Mouse (Mus musculus) heart, embryonic 16.5 days (tissue): ENCODE measurements at regions not wholly inside any gene's neighbourhood (a gene's known extent, or its start where the extent isn't known, plus 50 kb on each side); places are given as distances from the start of the nearest gene placed in this dataset.
"Not testable (repeated sequence)": the region's sequence is repeated elsewhere in the genome, so short reads cannot be mapped to it uniquely, and the experiment has no call there.

Experiments used
- ATAC-seq: fragments of 200-750 bp; cut with Nextera tagmentation; replicated peaks from 2 replicates; pipeline ENCODE4 v1.8.0; 2017; ENCODE audit warnings: moderate number of reproducible peaks; ENCODE audit not compliant: insufficient read depth, low FRiP score; ENCODE audit errors: extremely low read depth
- H3K27ac ChIP-seq: fragments of 300-500 bp; sonication (generic); 2 replicates; pipeline ENCODE4 v1.5.1; 2014; ENCODE audit warnings: mild to moderate bottlenecking, low read length, control low read depth, moderate library complexity
- H3K27me3 ChIP-seq: fragments of 300-500 bp; sonication (generic); 2 replicates; pipeline ENCODE4 v1.6.1; 2014; ENCODE audit warnings: low read length, mixed read lengths; ENCODE audit not compliant: control insufficient read depth, insufficient read depth
- H3K36me3 ChIP-seq: fragments of 300-500 bp; sonication (generic); 2 replicates; pipeline ENCODE4 v1.6.1; 2014; ENCODE audit not compliant: control insufficient read depth, insufficient read depth
- H3K4me1 ChIP-seq: fragments of 300-500 bp; sonication (generic); 2 replicates; pipeline ENCODE4 v1.6.1; 2014; ENCODE audit warnings: low read length, mixed read lengths; ENCODE audit not compliant: control insufficient read depth, insufficient read depth
- H3K4me2 ChIP-seq: fragments of 300-500 bp; sonication (generic); 2 replicates; pipeline ENCODE4 v1.6.1; 2014; ENCODE audit warnings: low read depth, mild to moderate bottlenecking, control low read depth, low read length
- H3K4me3 ChIP-seq: fragments of 300-500 bp; sonication (generic); 2 replicates; pipeline ENCODE4 v1.5.1; 2014; ENCODE audit warnings: mild to moderate bottlenecking, control low read depth, low read length
- H3K9ac ChIP-seq: fragments of 300-500 bp; sonication (generic); 2 replicates; pipeline ENCODE4 v1.6.1; 2014; ENCODE audit warnings: low read length, control low read depth
- H3K9me3 ChIP-seq: fragments of 300-500 bp; sonication (generic); replicated peaks from 2 replicates; pipeline ENCODE4 v1.6.1; 2016; ENCODE audit warnings: low read length; ENCODE audit not compliant: control insufficient read depth
- WGBS: fragments of 180-500 bp; shearing (Covaris S2); extraction: QIAGEN DNeasy Blood & Tissue Kit; methylation state at CpG from one replicate; pipeline ENCODE4 v1.1.7; 2014; 5-methylcytosine and 5-hydroxymethylcytosine counted together

DNA sequence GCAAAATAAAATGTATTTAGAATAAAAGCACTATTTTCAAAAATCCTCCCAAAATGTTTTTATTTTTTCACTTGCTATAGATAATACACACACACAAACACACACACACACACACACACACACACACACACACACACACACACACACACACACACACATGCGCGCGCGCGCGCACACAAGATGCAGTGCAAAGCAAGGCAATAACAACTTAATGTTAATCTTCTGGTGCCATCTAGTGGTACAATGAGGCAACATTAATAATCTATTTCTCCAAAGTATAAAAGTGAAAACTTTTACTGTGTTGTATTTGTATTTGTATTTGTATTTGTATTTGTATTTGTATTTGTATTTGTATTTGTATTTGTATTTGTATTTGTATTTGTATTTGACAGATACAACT lies 136.2 kb upstream of the Arrdc3 start:
- H3K9me3 ChIP-seq, H3K27me3 ChIP-seq, H3K9ac ChIP-seq, H3K27ac ChIP-seq, H3K4me2 ChIP-seq, H3K36me3 ChIP-seq, ATAC-seq, H3K4me1 ChIP-seq, H3K4me3 ChIP-seq: not testable (repeated sequence)
- WGBS, result 30% methylated on average over 6 of the region's 6 CpGs
